Mouse (Mus musculus) erythroblast, adult 5-6 weeks (primary cell): ENCODE data around the gene Gm20909. TPM values are rescaled to one million over a fixed set of nuclear protein-coding genes. Genes with fewer than 3 reads are reported as not detected.
"Not testable (repeated sequence)": the region's sequence is repeated elsewhere in the genome, so short reads cannot be mapped to it uniquely, and the experiment has no call there.

Source experiments
- ATAC-seq: replicated peaks from 2 replicates; pipeline ENCODE4 v1.8.0; 2016; ENCODE audit warnings: moderate number of reproducible peaks, mild to moderate bottlenecking, moderate TSS enrichment, inconsistent platforms; ENCODE audit not compliant: poor library complexity, low FRiP score, severe bottlenecking
- total RNA-seq, 2 experiments: library from RNA; stranded (forward) in 1 of 2; stranded (reverse) in 1 of 2; fragments of 150-400 nt in 1 of 2; fragments of 200-764, 138-1000 nt in 1 of 2; gene quantifications; 2 replicates each; pipeline versions ENCODE4 v1.2.3 to v1.2.4; 2015 to 2017; ENCODE audit warnings: low replicate concordance in 2 of 2

Gene Gm20909
- not detected in 2 replicates for total RNA-seq (2015; ENCODE audit: low replicate concordance)
- total RNA-seq (2017; ENCODE audit: low replicate concordance) = not detected in 2 replicates

- ATAC-seq = not testable (repeated sequence)
Measured at GRCm38 (mm10) chrY:21164270-21164669, at the start of gene Gm20909. Gene Gm20909 (plus strand): TSS chrY:21164570.

Other genes starting within 250 kb of the Gm20909 start
- gene Gm29866, start 170.9 kb upstream of the Gm20909 start, total RNA-seq (2015; ENCODE audit: low replicate concordance) = not detected in 2 replicates
- gene Gm29866, start 170.9 kb upstream of the Gm20909 start, total RNA-seq (2017; ENCODE audit: low replicate concordance) = not detected in 2 replicates
- not detected in 2 replicates for gene Gm20865, start 77.0 kb downstream of the Gm20909 start, total RNA-seq (2015; ENCODE audit: low replicate concordance)
- not detected in 2 replicates for gene Gm20865, start 77.0 kb downstream of the Gm20909 start, total RNA-seq (2017; ENCODE audit: low replicate concordance)